Mouse (Mus musculus) bone marrow macrophage, adult 2 months (primary cell): ENCODE data around the gene Clpsl2.

Experiments
- CTCF ChIP-seq: IDR thresholded peaks from 2 replicates; pipeline ENCODE4 v1.5.1; 2012; ENCODE audit warnings: low read depth, mild to moderate bottlenecking, low read length, moderate library complexity
- POLR2A ChIP-seq: IDR thresholded peaks from 2 replicates; pipeline ENCODE4 v1.6.1; 2012; ENCODE audit warnings: mild to moderate bottlenecking, low read depth, low read length, borderline replicate concordance

DNA sequence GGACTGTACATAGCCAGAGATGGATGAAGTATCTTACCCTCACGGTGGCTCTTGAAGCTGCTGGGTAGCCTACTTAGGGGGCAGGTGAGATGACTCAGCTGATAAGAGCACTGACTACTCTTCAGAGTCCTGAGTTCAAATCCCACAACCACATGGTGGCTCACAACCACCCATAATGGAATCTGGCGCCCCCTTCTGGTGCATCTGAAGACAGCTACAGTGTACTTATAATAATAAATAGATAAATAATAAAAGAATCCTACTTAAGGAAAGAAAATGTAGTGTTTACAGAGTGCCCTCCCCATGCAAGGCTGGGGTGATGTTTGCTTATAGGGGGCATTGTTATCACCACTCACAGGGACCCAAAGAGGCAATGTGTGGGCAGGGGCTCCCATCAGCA is 31.8 kb downstream of the Clpsl2 start:
- TF ChIP-seq CTCF: no peak
- no peak for TF ChIP-seq POLR2A
